12 mouse cellular contexts compared by ENCODE assay signal in genomic region chr11:16877676-16878378, GRCm38 (mm10).
DNase-seq lines count a peak whose midpoint lies in the region; ATAC-seq and TF ChIP-seq lines count a peak whose summit lies in the region.
"Had no signal": no experiment of that assay in that cellular context is flagged by ENCODE, and none has a peak within 500 bp of the region (broad histone marks: within the 10 kb centered on the region; RNA-seq: fewer than 3 reads in every experiment).

No protein-coding gene starts in this region.

- WGBS in limb, embryonic 14.5 days = 48% methylated on average over 9 of the region's 9 CpGs
- WGBS in limb, embryonic 10.5 days = 82% methylated on average over 9 of the region's 9 CpGs
- 44% methylated on average over 9 of the region's 9 CpGs for WGBS in intestine, embryonic 16.5 days

- peaks cover 12% of the 10 kb centered on the region for H3K36me3 ChIP-seq in limb, embryonic 14.5 days (ENCODE audit: control insufficient read depth, insufficient read depth, low read length)
- H3K36me3 ChIP-seq in limb, embryonic 10.5 days = no peaks in the 10 kb centered on the region
- no peaks in the 10 kb centered on the region for H3K36me3 ChIP-seq in intestine, embryonic 16.5 days (ENCODE audit: control insufficient read depth, insufficient read depth, low read length)
- H3K36me3 ChIP-seq: limb, embryonic 12.5 days had no signal

- no peaks in the 10 kb centered on the region for H3K27me3 ChIP-seq in limb, embryonic 14.5 days (ENCODE audit: control insufficient read depth, insufficient read depth, low read length)
- no peaks in the 10 kb centered on the region for H3K27me3 ChIP-seq in limb, embryonic 10.5 days (ENCODE audit: low read depth, poor library complexity, severe bottlenecking)
- H3K27me3 ChIP-seq in intestine, embryonic 16.5 days (replicated peaks; ENCODE audit: control insufficient read depth, insufficient read depth, low read length) = no peaks in the 10 kb centered on the region

- DNase-seq in gastrocnemius, postnatal 14 days = peak; percentile 22
- no peak for DNase-seq in gastrocnemius, adult 8-10 months (ENCODE audit: low spot score in 2 of 2)
- DNase-seq in limb, embryonic 14.5 days (ENCODE audit: low spot score) = no peak
- no peak for DNase-seq in limb, embryonic 10.5 days (ENCODE audit: low spot score)
- peak; percentile 31 for DNase-seq in adipocyte (ENCODE audit: low spot score)
- DNase-seq in spleen, adult 18-20 months = no peak
- no peak for DNase-seq in spleen, postnatal 10 days (ENCODE audit: low spot score in 2 of 2)
- DNase-seq: thymus, adult 2 months had no signal

- H3K4me2 ChIP-seq in limb, embryonic 14.5 days (replicated peaks; ENCODE audit: low read depth, low read length, severe bottlenecking) = no peak overlapping the region
- H3K4me2 ChIP-seq in intestine, embryonic 16.5 days (ENCODE audit: low read depth, low read length) = no peak overlapping the region
- H3K4me2 ChIP-seq: limb, embryonic 12.5 days had no signal

- no peak overlapping the region for H3K4me3 ChIP-seq in limb, embryonic 14.5 days (replicated peaks; ENCODE audit: low read length)
- H3K4me3 ChIP-seq in limb, embryonic 10.5 days = no peak overlapping the region
- H3K4me3 ChIP-seq in intestine, embryonic 16.5 days (ENCODE audit: low read length) = no peak overlapping the region
- H3K4me3 ChIP-seq: limb, embryonic 12.5 days; megakaryocyte, embryonic 14.5 days had no signal

- no peaks in the 10 kb centered on the region for H3K9me3 ChIP-seq in limb, embryonic 14.5 days (ENCODE audit: control insufficient read depth, low read length)
- H3K9me3 ChIP-seq in limb, embryonic 10.5 days (replicated peaks) = no peaks in the 10 kb centered on the region
- no peaks in the 10 kb centered on the region for H3K9me3 ChIP-seq in intestine, embryonic 16.5 days (ENCODE audit: control insufficient read depth, low read length)
- H3K9me3 ChIP-seq: limb, embryonic 12.5 days; megakaryocyte, embryonic 14.5 days had no signal

- TF ChIP-seq POLR2A in limb, embryonic 14.5 days (IDR thresholded peaks at IDR 0.05; ENCODE audit: borderline replicate concordance, extremely low read depth, insufficient read depth, insufficient read length) = no peak

- peaks cover 2% of the 10 kb centered on the region; the same call in 1 of the 2 replicates for H3K4me1 ChIP-seq in limb, embryonic 14.5 days (ENCODE audit: control insufficient read depth, insufficient read depth, low read length)
- H3K4me1 ChIP-seq in limb, embryonic 10.5 days = no peaks in the 10 kb centered on the region
- no peaks in the 10 kb centered on the region for H3K4me1 ChIP-seq in intestine, embryonic 16.5 days (ENCODE audit: control insufficient read depth, insufficient read depth, low read length)
- H3K4me1 ChIP-seq: limb, embryonic 12.5 days; megakaryocyte, embryonic 14.5 days had no signal

- no peak for ATAC-seq in limb, embryonic 14.5 days (ENCODE audit: low FRiP score, low read depth)
- ATAC-seq in intestine, embryonic 16.5 days = peak; percentile 63; the same call in 1 of the 2 replicates
- ATAC-seq: inflammation-experienced regulatory T-cells, adult 6 months had no signal

- H3K9ac ChIP-seq in limb, embryonic 14.5 days (ENCODE audit: low read depth, low read length, severe bottlenecking) = no peak overlapping the region
- no peak overlapping the region for H3K9ac ChIP-seq in intestine, embryonic 16.5 days (ENCODE audit: low read depth, low read length)
- H3K9ac ChIP-seq: limb, embryonic 12.5 days had no signal

- H3K27ac ChIP-seq in limb, embryonic 14.5 days (replicated peaks; ENCODE audit: low read depth, low read length) = 0 out of 2 replicates have a peak overlapping the region, but pooled peaks have one; percentile 1
- no peak overlapping the region for H3K27ac ChIP-seq in limb, embryonic 10.5 days
- no peak overlapping the region for H3K27ac ChIP-seq in intestine, embryonic 16.5 days (ENCODE audit: low read length)
- H3K27ac ChIP-seq: limb, embryonic 12.5 days had no signal

- intact Hi-C loops in gastrocnemius, postnatal 14 days (cut with DNase I; ENCODE audit: low total_unique reads) = no loop called here

Comparison
In these comparisons a context has a peak if more than half of its experiments do, and no peak if none do; other contexts are left out.
1. DNase-seq: peak in gastrocnemius, postnatal 14 days (single experiment) and adipocyte (single experiment); none in gastrocnemius, adult 8-10 months (0 of 2), limb, embryonic 14.5 days (single experiment), limb, embryonic 10.5 days (single experiment), spleen, adult 18-20 months (0 of 2) and spleen, postnatal 10 days (0 of 2).